10 mouse cellular contexts compared by ENCODE assay signal in the genomic region with DNA sequence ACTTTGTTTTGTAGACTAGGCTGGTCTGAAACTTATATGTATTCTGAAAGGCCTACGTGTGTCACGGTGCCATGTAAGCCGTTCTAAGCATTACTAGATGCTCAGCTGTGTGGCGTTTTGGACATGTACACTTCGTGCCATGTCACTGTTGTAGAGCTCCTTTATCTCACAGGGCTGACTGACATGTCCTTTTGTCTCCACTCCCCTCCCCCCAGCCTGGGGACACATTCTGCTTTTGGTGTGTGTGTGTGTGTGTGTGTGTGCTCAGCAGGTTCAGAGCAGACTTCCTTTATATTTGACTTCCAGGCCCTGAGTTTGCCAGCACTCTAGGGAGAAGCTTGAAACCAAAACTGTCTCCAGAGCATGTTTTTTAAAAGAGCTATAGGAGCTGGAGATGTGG. TPM values are rescaled to one million over a fixed set of nuclear protein-coding genes. Genes with fewer than 3 reads are reported as not detected.
DNase-seq lines count a peak whose midpoint lies in the region; ATAC-seq lines count a peak whose summit lies in the region.
"Had no signal": no experiment of that assay in that cellular context is flagged by ENCODE, and none has a peak within 500 bp of the region (broad histone marks: within the 10 kb centered on the region; RNA-seq: fewer than 3 reads in every experiment).

No protein-coding gene starts in this region.

- no peaks in the 10 kb centered on the region for H3K36me3 ChIP-seq in hindbrain, embryonic 12.5 days
- no peaks in the 10 kb centered on the region for H3K36me3 ChIP-seq in kidney, embryonic 16.5 days (ENCODE audit: insufficient read depth, low read length)

- peaks cover 11% of the 10 kb centered on the region for H3K4me1 ChIP-seq in hindbrain, embryonic 12.5 days
- H3K4me1 ChIP-seq in kidney, embryonic 16.5 days (ENCODE audit: insufficient read depth, low read length), result no peaks in the 10 kb centered on the region

- 28% methylated on average over 5 of the region's 5 CpGs for WGBS in hindbrain, embryonic 12.5 days
- 80% methylated on average over 5 of the region's 5 CpGs for WGBS in kidney, embryonic 16.5 days

- 0 out of 2 replicates have a peak overlapping the region, but pooled peaks have one; percentile 13 for H3K4me2 ChIP-seq in hindbrain, embryonic 12.5 days (replicated peaks)
- H3K4me2 ChIP-seq in kidney, embryonic 16.5 days (replicated peaks; ENCODE audit: low read depth, low read length), result no peak overlapping the region
- H3K4me2 ChIP-seq: lung, embryonic 14.5 days had no signal

- peak; percentile 32 for DNase-seq in lung, postnatal 36 days
- no peak for DNase-seq in lung, postnatal 25 days (ENCODE audit: low spot score)
- DNase-seq in embryo, embryonic 10 days (ENCODE audit: low spot score), result peak; percentile 71
- peak; percentile 59 to 79 for DNase-seq in thymus, adult 18-20 months
- DNase-seq in kidney, postnatal 14 days, result no peak
- DNase-seq in right cerebral cortex, adult 2 months (ENCODE audit: low spot score in 2 of 2), result no peak
- DNase-seq: gastrocnemius, postnatal 25 days; lung, embryonic 14.5 days had no signal

- H3K9me3 ChIP-seq in hindbrain, embryonic 12.5 days (replicated peaks), result no peaks in the 10 kb centered on the region
- no peaks in the 10 kb centered on the region for H3K9me3 ChIP-seq in kidney, embryonic 16.5 days (ENCODE audit: low read length)

- ATAC-seq in hindbrain, embryonic 12.5 days (ENCODE audit: low FRiP score), result peak; percentile 59
- ATAC-seq in kidney, embryonic 16.5 days (ENCODE audit: low FRiP score, low TSS enrichment), result no peak

- H3K27me3 ChIP-seq in hindbrain, embryonic 12.5 days, result no peaks in the 10 kb centered on the region
- no peaks in the 10 kb centered on the region for H3K27me3 ChIP-seq in kidney, embryonic 16.5 days (ENCODE audit: insufficient read depth, low read length)

- no peak overlapping the region for H3K9ac ChIP-seq in hindbrain, embryonic 12.5 days
- no peak overlapping the region for H3K9ac ChIP-seq in kidney, embryonic 16.5 days (replicated peaks; ENCODE audit: low read length)
- H3K9ac ChIP-seq: lung, embryonic 14.5 days had no signal

- peak overlapping the region; percentile 72 for H3K27ac ChIP-seq in hindbrain, embryonic 12.5 days
- H3K27ac ChIP-seq in kidney, embryonic 16.5 days (ENCODE audit: low read length), result no peak overlapping the region

- H3K4me3 ChIP-seq in hindbrain, embryonic 12.5 days, result no peak overlapping the region
- no peak overlapping the region for H3K4me3 ChIP-seq in kidney, embryonic 16.5 days (ENCODE audit: low read length)

RNA-seq across cellular contexts. Expression of gene Vps37b, which starts 4.8 kb away (rescaled TPM):
- polyA plus RNA-seq in hindbrain, embryonic 12.5 days (2016; fragmentation: Nextera tagmentation; extraction: Ambion mirVana), result 70.8 and 78.6 TPM in 2 replicates
- polyA plus RNA-seq in kidney, embryonic 16.5 days (2015; fragmentation: Nextera tagmentation; extraction: Ambion mirVana), result 40.8 and 41.8 TPM in 2 replicates

RNA-seq across cellular contexts. Expression of gene Abcb9, which starts 58.8 kb away (rescaled TPM):
- polyA plus RNA-seq in hindbrain, embryonic 12.5 days (2016; fragmentation: Nextera tagmentation; extraction: Ambion mirVana), result 3.7 and 3.8 TPM in 2 replicates
- polyA plus RNA-seq in kidney, embryonic 16.5 days (2015; fragmentation: Nextera tagmentation; extraction: Ambion mirVana), result 1.3 and 2.6 TPM in 2 replicates

Comparison
In these comparisons a context has a peak if more than half of its experiments do, and no peak if none do; other contexts are left out.
1. DNase-seq: peak in lung, postnatal 36 days (single experiment), embryo, embryonic 10 days (single experiment) and thymus, adult 18-20 months (2 of 2); none in lung, postnatal 25 days (single experiment), kidney, postnatal 14 days (single experiment) and right cerebral cortex, adult 2 months (0 of 2).